Mouse (Mus musculus): ENCODE data around the gene Fads3. TPM values are rescaled to one million over a fixed set of nuclear protein-coding genes. Genes with fewer than 3 reads are reported as not detected.

Gene Fads3
- polyA plus RNA-seq, 1 experiment from 2014 or later, result 38.2 TPM

- Histone ChIP-seq H3K9ac (ENCODE audit: low read depth, low read length) (no peak overlapping the region), H3K27ac (ENCODE audit: low read length) (no peak overlapping the region), H3K4me2 (ENCODE audit: low read length) (no peak overlapping the region), H3K27me3 (ENCODE audit: control insufficient read depth, insufficient read depth, low read depth, low read length) (no peaks in the 10 kb centered on the region), H3K4me1 (ENCODE audit: control insufficient read depth, insufficient read depth, low read length) (peaks cover 8% of the 10 kb centered on the region), H3K36me3 (ENCODE audit: control insufficient read depth, insufficient read depth, low read length) (no peaks in the 10 kb centered on the region), H3K4me3 (ENCODE audit: low read depth, low read length) (no peak overlapping the region), H3K9me3 (replicated peaks; ENCODE audit: control insufficient read depth, low read length, poor library complexity, severe bottlenecking) (no peaks in the 10 kb centered on the region)
- ATAC-seq, result no peak
- 87% methylated on average over 10 of the region's 10 CpGs for WGBS
These were observed 63.7 kb downstream of the Fads3 start for GRCm38 (mm10) chr19:10105034-10105493.

GRCm38 (mm10) chr19:10106634-10107033 lies 65.3 kb downstream of the Fads3 start:
- Histone ChIP-seq H3K4me1 (ENCODE audit: control insufficient read depth, insufficient read depth, low read length) (peaks cover 8% of the 10 kb centered on the region), H3K9ac (ENCODE audit: low read depth, low read length) (no peak overlapping the region), H3K4me2 (ENCODE audit: low read length) (no peak overlapping the region), H3K27ac (ENCODE audit: low read length) (no peak overlapping the region), H3K27me3 (ENCODE audit: control insufficient read depth, insufficient read depth, low read depth, low read length) (no peaks in the 10 kb centered on the region), H3K9me3 (replicated peaks; ENCODE audit: control insufficient read depth, low read length, poor library complexity, severe bottlenecking) (no peaks in the 10 kb centered on the region), H3K4me3 (ENCODE audit: low read depth, low read length) (no peak overlapping the region), H3K36me3 (ENCODE audit: control insufficient read depth, insufficient read depth, low read length) (no peaks in the 10 kb centered on the region)
- 94% methylated on average over 2 of the region's 2 CpGs for WGBS
- ATAC-seq, result no peak

- Histone ChIP-seq H3K27me3 (ENCODE audit: control insufficient read depth, insufficient read depth, low read depth, low read length) (no peaks in the 10 kb centered on the region), H3K9ac (ENCODE audit: low read depth, low read length) (no peak overlapping the region), H3K9me3 (replicated peaks; ENCODE audit: control insufficient read depth, low read length, poor library complexity, severe bottlenecking) (no peaks in the 10 kb centered on the region), H3K27ac (ENCODE audit: low read length) (no peak overlapping the region), H3K4me3 (ENCODE audit: low read depth, low read length) (no peak overlapping the region), H3K4me1 (ENCODE audit: control insufficient read depth, insufficient read depth, low read length) (peaks cover 8% of the 10 kb centered on the region), H3K36me3 (ENCODE audit: control insufficient read depth, insufficient read depth, low read length) (no peaks in the 10 kb centered on the region), H3K4me2 (ENCODE audit: low read length) (no peak overlapping the region)
- 89% methylated on average over 5 of the region's 5 CpGs for WGBS
- ATAC-seq, result no peak
These were observed 65.8 kb downstream of the Fads3 start for GRCm38 (mm10) chr19:10107051-10107611.

- 93% methylated on average over 1 of the region's 1 CpGs for WGBS
- Histone ChIP-seq H3K27me3 (ENCODE audit: control insufficient read depth, insufficient read depth, low read depth, low read length) (no peaks in the 10 kb centered on the region), H3K36me3 (ENCODE audit: control insufficient read depth, insufficient read depth, low read length) (no peaks in the 10 kb centered on the region), H3K4me2 (ENCODE audit: low read length) (no peak overlapping the region), H3K9ac (ENCODE audit: low read depth, low read length) (no peak overlapping the region), H3K9me3 (replicated peaks; ENCODE audit: control insufficient read depth, low read length, poor library complexity, severe bottlenecking) (no peaks in the 10 kb centered on the region), H3K4me1 (ENCODE audit: control insufficient read depth, insufficient read depth, low read length) (no peaks in the 10 kb centered on the region), H3K27ac (ENCODE audit: low read length) (no peak overlapping the region), H3K4me3 (ENCODE audit: low read depth, low read length) (no peak overlapping the region)
- ATAC-seq, result no peak
These were observed 66.8 kb downstream of the Fads3 start for GRCm38 (mm10) chr19:10108129-10108528.

- Histone ChIP-seq H3K9ac (ENCODE audit: low read depth, low read length) (no peak overlapping the region), H3K4me3 (ENCODE audit: low read depth, low read length) (no peak overlapping the region), H3K27ac (ENCODE audit: low read length) (no peak overlapping the region), H3K9me3 (replicated peaks; ENCODE audit: control insufficient read depth, low read length, poor library complexity, severe bottlenecking) (no peaks in the 10 kb centered on the region), H3K4me1 (ENCODE audit: control insufficient read depth, insufficient read depth, low read length) (no peaks in the 10 kb centered on the region), H3K4me2 (ENCODE audit: low read length) (no peak overlapping the region), H3K27me3 (ENCODE audit: control insufficient read depth, insufficient read depth, low read depth, low read length) (no peaks in the 10 kb centered on the region), H3K36me3 (ENCODE audit: control insufficient read depth, insufficient read depth, low read length) (no peaks in the 10 kb centered on the region)
- no peak for ATAC-seq
- WGBS, result 97% methylated on average over 2 of the region's 2 CpGs
These were observed 67.3 kb downstream of the Fads3 start for GRCm38 (mm10) chr19:10108666-10109065.

Other genes starting within 250 kb of the Fads3 start
- not detected in 2 replicates for gene Scgb2a2, start 194.0 kb upstream of the Fads3 start, polyA plus RNA-seq (2015; fragmentation: Nextera tagmentation; extraction: Ambion mirVana)
- gene Incenp, start 142.0 kb upstream of the Fads3 start, polyA plus RNA-seq (2015; fragmentation: Nextera tagmentation; extraction: Ambion mirVana), result 20.0 and 22.1 TPM in 2 replicates
- 1,587 and 1,694 TPM in 2 replicates for gene Fth1, start 61.0 kb upstream of the Fads3 start, polyA plus RNA-seq (2015; fragmentation: Nextera tagmentation; extraction: Ambion mirVana)
- gene Best1, start 39.9 kb upstream of the Fads3 start, polyA plus RNA-seq (2015; fragmentation: Nextera tagmentation; extraction: Ambion mirVana), result 2.9 TPM in 2 replicates
- 21.4 and 21.8 TPM in 2 replicates for gene Rab3il1, start 39.9 kb upstream of the Fads3 start, polyA plus RNA-seq (2015; fragmentation: Nextera tagmentation; extraction: Ambion mirVana)
- gene Fads2, start 60.2 kb downstream of the Fads3 start, polyA plus RNA-seq (2015; fragmentation: Nextera tagmentation; extraction: Ambion mirVana), result 215 and 256 TPM in 2 replicates
- gene Fads1, start 141.3 kb downstream of the Fads3 start, polyA plus RNA-seq (2015; fragmentation: Nextera tagmentation; extraction: Ambion mirVana), result 181 and 190 TPM in 2 replicates
- 278 and 290 TPM in 2 replicates for gene Tmem258, start 162.4 kb downstream of the Fads3 start, polyA plus RNA-seq (2015; fragmentation: Nextera tagmentation; extraction: Ambion mirVana)
- gene Fen1, start 162.6 kb downstream of the Fads3 start, polyA plus RNA-seq (2015; fragmentation: Nextera tagmentation; extraction: Ambion mirVana), result 19.5 and 21.9 TPM in 2 replicates
- gene Myrf, start 199.2 kb downstream of the Fads3 start, polyA plus RNA-seq (2015; fragmentation: Nextera tagmentation; extraction: Ambion mirVana), result 0.57 and 0.82 TPM in 2 replicates

Data from midbrain, embryonic 16.5 days (tissue).